Mouse (Mus musculus) limb, embryonic 14.5 days (tissue): ENCODE results near the gene Med16. TPM values are rescaled to one million over a fixed set of nuclear protein-coding genes. Genes with fewer than 3 reads are reported as not detected.

Experiments used
- ATAC-seq: fragments of 200-750 bp; cut with Nextera tagmentation; 2 replicates; pipeline ENCODE4 v1.8.0; 2017; ENCODE audit warnings: low read depth, moderate number of reproducible peaks, moderate TSS enrichment; ENCODE audit not compliant: low FRiP score
- DNase-seq: peaks from one replicate; pipeline ENCODE4 v3.0.0-alpha.2; 2015; ENCODE audit warnings: low spot score
- H3K27ac ChIP-seq: fragments of 300-500 bp; sonication (generic); replicated peaks from 2 replicates; pipeline ENCODE4 v1.5.1; 2014; ENCODE audit warnings: low read depth, mild to moderate bottlenecking, low read length, moderate library complexity, mixed read lengths
- H3K27me3 ChIP-seq: fragments of 300-500 bp; sonication (generic); 2 replicates; pipeline ENCODE4 v1.6.1; 2014; ENCODE audit warnings: low read length, mixed read lengths; ENCODE audit not compliant: control insufficient read depth, insufficient read depth
- H3K36me3 ChIP-seq: fragments of 300-500 bp; sonication (generic); 2 replicates; pipeline ENCODE4 v1.6.1; 2014; ENCODE audit warnings: mild to moderate bottlenecking, low read length, moderate library complexity, mixed read lengths; ENCODE audit not compliant: control insufficient read depth, insufficient read depth
- H3K4me1 ChIP-seq: fragments of 300-500 bp; sonication (generic); 2 replicates; pipeline ENCODE4 v1.6.1; 2014; ENCODE audit warnings: antibody characterized with exemption, low read length, mixed read lengths; ENCODE audit not compliant: control insufficient read depth, insufficient read depth
- H3K4me2 ChIP-seq: fragments of 300-500 bp; sonication (generic); replicated peaks from 2 replicates; pipeline ENCODE4 v1.6.1; 2014; ENCODE audit warnings: low read depth, mild to moderate bottlenecking, low read length, moderate library complexity; ENCODE audit not compliant: severe bottlenecking
- H3K4me3 ChIP-seq: fragments of 300-500 bp; sonication (generic); replicated peaks from 2 replicates; pipeline ENCODE4 v1.5.1; 2014; ENCODE audit warnings: low read length
- H3K9ac ChIP-seq: fragments of 300-500 bp; sonication (generic); 2 replicates; pipeline ENCODE4 v1.6.1; 2014; ENCODE audit warnings: mild to moderate bottlenecking, low read depth, low read length, moderate library complexity; ENCODE audit not compliant: severe bottlenecking
- H3K9me3 ChIP-seq: fragments of 300-500 bp; sonication (generic); 2 replicates; pipeline ENCODE4 v1.6.1; 2016; ENCODE audit warnings: low read length; ENCODE audit not compliant: control insufficient read depth
- POLR2A ChIP-seq: fragments of 200-500 bp; IDR thresholded peaks from 2 replicates; pipeline ENCODE4 v1.8.0; 2012; ENCODE audit warnings: inconsistent platforms, mild to moderate bottlenecking, moderate library complexity, borderline replicate concordance; ENCODE audit not compliant: insufficient read depth, insufficient read length; ENCODE audit errors: extremely low read depth
- WGBS: fragments of 180-500 bp; shearing (Covaris S2); extraction: QIAGEN DNeasy Blood & Tissue Kit; methylation state at CpG from one replicate; pipeline ENCODE4 v1.1.7; 2014; 5-methylcytosine and 5-hydroxymethylcytosine counted together
- polyA plus RNA-seq, 2 experiments: library from polyadenylated mRNA; depleted of rRNA in 1 of 2; stranded (reverse) in 1 of 2; unstranded in 1 of 2; fragments of >200 nt; fragmentation: Nextera tagmentation in 1 of 2; extraction: Ambion mirVana in 1 of 2; gene quantifications; 2 replicates each; pipeline versions ENCODE4 v1.2.1 to v1.2.3; 2012 to 2014

The Med16 gene
- polyA plus RNA-seq, 2 experiments: 33.4 to 54.6 TPM

DNA sequence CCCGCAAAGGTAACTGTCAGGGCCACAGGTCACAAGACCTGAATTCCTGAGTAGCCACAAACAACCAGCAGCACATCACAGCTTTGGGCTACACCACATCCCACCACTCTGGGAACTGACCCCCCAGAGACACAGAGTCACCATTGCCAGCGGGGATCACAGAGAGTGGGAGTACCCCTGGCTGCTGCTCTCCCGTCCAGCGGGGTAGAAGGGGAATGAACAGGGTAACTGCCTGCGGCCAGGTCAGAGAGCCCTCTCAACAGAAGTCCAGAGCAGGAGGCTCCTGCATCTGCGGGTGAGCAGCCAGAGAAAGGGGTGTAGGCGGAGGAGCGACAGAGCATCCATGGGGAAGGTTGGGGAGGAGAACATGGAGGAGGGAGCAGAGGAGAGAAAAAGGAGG is 7.4 kb upstream of the Med16 start:
- peaks cover 13% of the 10 kb centered on the region for H3K4me1 ChIP-seq
- ATAC-seq (no peak), DNase-seq (no peak)
- no peak for TF ChIP-seq POLR2A
- peak overlapping the region; percentile 90 for H3K4me2 ChIP-seq
- H3K36me3 ChIP-seq: peaks cover 24% of the 10 kb centered on the region
- H3K9me3 ChIP-seq: no peaks in the 10 kb centered on the region
- H3K27me3 ChIP-seq: peaks cover 37% of the 10 kb centered on the region
- peak overlapping the region; percentile 71 for H3K4me3 ChIP-seq
- WGBS: 5% methylated on average over 8 of the region's 8 CpGs
- H3K27ac ChIP-seq: no peak overlapping the region
- H3K9ac ChIP-seq: peak overlapping the region; percentile 90

- H3K27me3 ChIP-seq: peaks cover 27% of the 10 kb centered on the region
- peak overlapping the region; percentile 90; the same call in 1 of the 2 replicates for H3K4me2 ChIP-seq
- H3K9me3 ChIP-seq: no peaks in the 10 kb centered on the region
- H3K4me1 ChIP-seq: peaks cover 8% of the 10 kb centered on the region
- H3K36me3 ChIP-seq: peaks cover 32% of the 10 kb centered on the region
- H3K27ac ChIP-seq: no peak overlapping the region
- no peak for TF ChIP-seq POLR2A
- H3K9ac ChIP-seq: peak overlapping the region; percentile 28; the same call in 1 of the 2 replicates
- H3K4me3 ChIP-seq: peak overlapping the region; percentile 71; the same call in 1 of the 2 replicates
- DNase-seq (no peak), ATAC-seq (no peak)
- WGBS: 71% methylated on average over 7 of the region's 7 CpGs
Measured at GRCm38 (mm10) chr10:79914948-79915596, 6.3 kb upstream of the Med16 start.

GRCm38 (mm10) chr10:79914131-79914947 is 5.6 kb upstream of the Med16 start:
- no peak overlapping the region for H3K4me3 ChIP-seq
- ATAC-seq (no peak), DNase-seq (no peak)
- WGBS: 80% methylated on average over 9 of the region's 11 CpGs
- H3K4me1 ChIP-seq: peaks cover 8% of the 10 kb centered on the region
- peak overlapping the region; percentile 28; the same call in 1 of the 2 replicates for H3K9ac ChIP-seq
- no peak for TF ChIP-seq POLR2A
- H3K9me3 ChIP-seq: no peaks in the 10 kb centered on the region
- peaks cover 20% of the 10 kb centered on the region for H3K27me3 ChIP-seq
- H3K4me2 ChIP-seq: no peak overlapping the region
- peaks cover 32% of the 10 kb centered on the region for H3K36me3 ChIP-seq
- no peak overlapping the region for H3K27ac ChIP-seq

GRCm38 (mm10) chr10:79912412-79912811 is 3.7 kb upstream of the Med16 start:
- 61% methylated on average over 20 of the region's 20 CpGs for WGBS

DNA sequence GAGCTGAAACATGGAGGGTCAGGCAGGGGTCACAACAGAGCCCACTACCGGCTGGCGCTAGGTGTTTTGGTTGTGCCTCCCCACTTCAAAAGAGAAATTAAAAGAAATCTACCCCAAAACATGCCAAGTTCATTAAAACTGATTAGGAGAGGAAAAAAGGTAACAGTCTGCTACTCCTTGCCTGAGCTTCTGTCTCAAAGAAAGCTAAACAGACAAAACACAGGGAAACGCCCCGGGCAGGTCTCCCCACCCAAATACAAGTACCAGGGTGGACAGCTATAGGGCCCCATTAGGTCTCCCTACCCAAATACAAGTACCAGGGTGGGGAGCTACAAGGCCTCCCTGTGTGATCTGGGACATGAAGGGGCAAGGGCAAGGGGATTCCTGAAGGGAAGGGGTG is 1.8 kb upstream of the Med16 start, which contains the start of gene Gm26602:
Gene Gm26602 (plus strand): TSS at position 301 of the 400 bp plus-strand sequence.
- H3K4me1 ChIP-seq: no peaks in the 10 kb centered on the region; the same call in 1 of the 2 replicates
- no peak within 1 kb of the TSS for H3K4me2 ChIP-seq
- WGBS: 86% methylated on average over 4 of the region's 4 CpGs
- ATAC-seq (no peak), DNase-seq (no peak)
- no peak within 1 kb of the TSS for H3K4me3 ChIP-seq
- no peak for TF ChIP-seq POLR2A
- 0 out of 2 replicates have a peak within 1 kb of the TSS, but pooled peaks have one; percentile 4 for H3K9ac ChIP-seq
- peak within 1 kb of the TSS; percentile 98; the same call in 1 of the 2 replicates for H3K27ac ChIP-seq
- no peaks in the 10 kb centered on the region for H3K9me3 ChIP-seq
- H3K27me3 ChIP-seq: no peaks in the 10 kb centered on the region
- peaks cover 47% of the 10 kb centered on the region for H3K36me3 ChIP-seq

More at GRCm38 (mm10) chr10:79912412-79912811, 3.7 kb upstream of the Med16 start:
- Histone ChIP-seq H3K4me1 (peaks cover 8% of the 10 kb centered on the region), H3K27me3 (peaks cover under 1% of the 10 kb centered on the region), H3K27ac (no peak overlapping the region), H3K4me3 (no peak overlapping the region), H3K36me3 (peaks cover 32% of the 10 kb centered on the region), H3K9ac (no peak overlapping the region), H3K9me3 (no peaks in the 10 kb centered on the region), H3K4me2 (no peak overlapping the region)
- DNase-seq (no peak), ATAC-seq (no peak)
- TF ChIP-seq POLR2A: no peak
